ENCODE assay signal across 9 mouse cellular contexts in the genomic region with DNA sequence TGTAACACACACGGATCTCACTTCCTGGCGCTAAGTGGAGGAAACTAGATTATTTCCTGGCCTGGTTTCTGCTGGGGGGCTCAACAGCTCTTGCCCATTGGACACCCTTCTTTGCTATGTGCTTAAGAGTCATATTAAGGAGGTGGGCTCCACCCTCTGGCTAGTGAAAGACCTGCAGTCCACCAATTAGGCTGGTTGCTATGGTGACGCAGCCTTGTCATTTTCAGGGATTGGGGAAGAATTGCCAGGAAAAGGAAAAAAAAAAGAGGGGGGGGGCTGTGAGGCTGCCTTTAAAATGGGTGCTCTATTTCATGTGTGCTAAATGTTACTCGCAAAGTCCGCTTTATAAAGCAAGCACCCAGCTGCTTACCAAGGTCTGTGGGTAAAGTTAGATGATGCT. TPM values are rescaled to one million over a fixed set of nuclear protein-coding genes. Genes with fewer than 3 reads are reported as not detected.
DNase-seq lines count a peak whose midpoint lies in the region; ATAC-seq and TF ChIP-seq lines count a peak whose summit lies in the region.
"Had no signal": no experiment of that assay in that cellular context is flagged by ENCODE, and none has a peak within 500 bp of the region (broad histone marks: within the 10 kb centered on the region; RNA-seq: fewer than 3 reads in every experiment).

No protein-coding gene starts in this region.

- no peak overlapping the region for H3K4me3 ChIP-seq in heart, postnatal 0 days (ENCODE audit: low read depth, low read length)
- no peak overlapping the region for H3K4me3 ChIP-seq in hindbrain, embryonic 12.5 days
- no peak overlapping the region for H3K4me3 ChIP-seq in midbrain, embryonic 11.5 days (ENCODE audit: low read depth, low read length)
- H3K4me3 ChIP-seq: limb, embryonic 15.5 days had no signal

- 0 out of 2 replicates have a peak, but pooled peaks have one; percentile 17 for TF ChIP-seq CTCF in heart, postnatal 0 days (IDR thresholded peaks at IDR 0.05; ENCODE audit: low read depth)

- no peaks in the 10 kb centered on the region for H3K9me3 ChIP-seq in heart, postnatal 0 days (replicated peaks; ENCODE audit: control insufficient read depth, low read length)
- H3K9me3 ChIP-seq in hindbrain, embryonic 12.5 days (replicated peaks) = no peaks in the 10 kb centered on the region
- H3K9me3 ChIP-seq in midbrain, embryonic 11.5 days (ENCODE audit: control insufficient read depth, low read length) = no peaks in the 10 kb centered on the region
- H3K9me3 ChIP-seq: limb, embryonic 15.5 days had no signal

- H3K4me2 ChIP-seq in heart, postnatal 0 days (ENCODE audit: low read depth, low read length) = no peak overlapping the region
- H3K4me2 ChIP-seq in hindbrain, embryonic 12.5 days (replicated peaks) = peak overlapping the region; percentile 70
- no peak overlapping the region for H3K4me2 ChIP-seq in midbrain, embryonic 11.5 days
- H3K4me2 ChIP-seq: limb, embryonic 15.5 days had no signal

- 53% methylated on average over 5 of the region's 5 CpGs for WGBS in heart, postnatal 0 days
- WGBS in hindbrain, embryonic 12.5 days = 49% methylated on average over 5 of the region's 5 CpGs
- WGBS in midbrain, embryonic 11.5 days = 57% methylated on average over 5 of the region's 5 CpGs

- no peak overlapping the region for H3K27ac ChIP-seq in heart, postnatal 0 days (ENCODE audit: low read depth)
- no peak overlapping the region for H3K27ac ChIP-seq in hindbrain, embryonic 12.5 days
- no peak overlapping the region for H3K27ac ChIP-seq in midbrain, embryonic 11.5 days (ENCODE audit: low read depth, low read length)
- H3K27ac ChIP-seq: limb, embryonic 15.5 days had no signal

- DNase-seq in heart, postnatal 0 days (ENCODE audit: low spot score) = no peak
- no peak for DNase-seq in heart, adult 11 months
- DNase-seq in cerebellum, postnatal 10 days = peak; percentile 90 to 91
- peak; percentile 92 for DNase-seq in midbrain, embryonic 11.5 days (ENCODE audit: low spot score, missing footprints)
- no peak for DNase-seq in ovary, postnatal 14 days (ENCODE audit: low spot score)
- no peak for DNase-seq in adrenal gland, postnatal 25 days
- no peak for DNase-seq in thymus, postnatal 4 days

- TF ChIP-seq EP300 in heart, postnatal 0 days (IDR thresholded peaks at IDR 0.05; ENCODE audit: low read depth) = no peak

- H3K4me1 ChIP-seq in heart, postnatal 0 days (ENCODE audit: control insufficient read depth, insufficient read depth) = no peaks in the 10 kb centered on the region
- peaks cover 67% of the 10 kb centered on the region for H3K4me1 ChIP-seq in hindbrain, embryonic 12.5 days
- peaks cover 17% of the 10 kb centered on the region for H3K4me1 ChIP-seq in midbrain, embryonic 11.5 days (ENCODE audit: control insufficient read depth, insufficient read depth, low read length)

- no peak for ATAC-seq in heart, postnatal 0 days (ENCODE audit: insufficient read depth, low read depth)
- ATAC-seq in hindbrain, embryonic 12.5 days (ENCODE audit: low FRiP score) = no peak
- no peak for ATAC-seq in midbrain, embryonic 11.5 days (ENCODE audit: low FRiP score)

- H3K27me3 ChIP-seq in heart, postnatal 0 days (ENCODE audit: control insufficient read depth, insufficient read depth, low read length) = peaks cover 79% of the 10 kb centered on the region
- H3K27me3 ChIP-seq in hindbrain, embryonic 12.5 days = peaks cover 12% of the 10 kb centered on the region
- peaks cover 8% of the 10 kb centered on the region; the same call in 1 of the 2 replicates for H3K27me3 ChIP-seq in midbrain, embryonic 11.5 days (ENCODE audit: control insufficient read depth, insufficient read depth, low read length)

- no peak overlapping the region for H3K9ac ChIP-seq in heart, postnatal 0 days (replicated peaks; ENCODE audit: low read depth, low read length)
- H3K9ac ChIP-seq in hindbrain, embryonic 12.5 days = 0 out of 2 replicates have a peak overlapping the region, but pooled peaks have one; percentile 2
- no peak overlapping the region for H3K9ac ChIP-seq in midbrain, embryonic 11.5 days (ENCODE audit: low read length)
- H3K9ac ChIP-seq: limb, embryonic 15.5 days had no signal

- H3K36me3 ChIP-seq in heart, postnatal 0 days (replicated peaks; ENCODE audit: control insufficient read depth, insufficient read depth, low read length) = no peaks in the 10 kb centered on the region
- no peaks in the 10 kb centered on the region for H3K36me3 ChIP-seq in hindbrain, embryonic 12.5 days
- H3K36me3 ChIP-seq in midbrain, embryonic 11.5 days (ENCODE audit: control insufficient read depth, insufficient read depth, low read length) = no peaks in the 10 kb centered on the region
- H3K36me3 ChIP-seq: limb, embryonic 15.5 days had no signal

RNA-seq across cellular contexts. Expression of gene Fam19a5, which starts 2.9 kb away (rescaled TPM):
- total RNA-seq in heart, postnatal 0 days (2014; rRNA removed; ENCODE audit: low replicate concordance) = 2.4 and 2.5 TPM in 2 replicates
- 0.21 and 0.27 TPM in 2 replicates for polyA plus RNA-seq in heart, postnatal 0 days (2015; fragmentation: Nextera tagmentation; extraction: Ambion mirVana)
- polyA plus RNA-seq in hindbrain, embryonic 12.5 days (2016; fragmentation: Nextera tagmentation; extraction: Ambion mirVana) = 12.6 and 13.6 TPM in 2 replicates
- polyA plus RNA-seq in midbrain, embryonic 11.5 days (2014; fragmentation: Nextera tagmentation; extraction: Ambion mirVana) = 5.8 TPM in 2 replicates
- 19.0 and 24.5 TPM in 2 replicates for total RNA-seq in adrenal gland, postnatal 25 days (2021)

Comparison
In these comparisons a context has a peak if more than half of its experiments do, and no peak if none do; other contexts are left out.
1. DNase-seq: peak in cerebellum, postnatal 10 days (2 of 2) and midbrain, embryonic 11.5 days (single experiment); none in heart, postnatal 0 days (single experiment), heart, adult 11 months (single experiment), ovary, postnatal 14 days (single experiment), adrenal gland, postnatal 25 days (single experiment) and thymus, postnatal 4 days (single experiment).